Mouse (Mus musculus) kidney, adult 2 months (tissue): ENCODE measurements around the gene Ndufaf2. TPM values are rescaled to one million over a fixed set of nuclear protein-coding genes. Genes with fewer than 3 reads are reported as not detected.

ENCODE experiments used
- DNase-seq: peaks from one replicate; pipeline ENCODE4 v3.0.0; 2021
- H3K27ac ChIP-seq: fragments of 200-500 bp; 2 replicates; pipeline ENCODE4 v1.5.1; 2012; ENCODE audit warnings: low read depth, low read length, control low read depth, inconsistent platforms; ENCODE audit not compliant: insufficient read depth
- H3K27me3 ChIP-seq: fragments of 200-500 bp; replicated peaks from 2 replicates; pipeline ENCODE4 v1.6.1; 2012; ENCODE audit warnings: mild to moderate bottlenecking, moderate library complexity, low read length, inconsistent platforms; ENCODE audit not compliant: control insufficient read depth, insufficient read depth
- H3K36me3 ChIP-seq: fragments of 200-500 bp; 2 replicates; pipeline ENCODE4 v1.6.1; 2012; ENCODE audit warnings: mild to moderate bottlenecking, moderate library complexity, low read length, inconsistent platforms; ENCODE audit not compliant: control insufficient read depth, insufficient read depth
- H3K4me1 ChIP-seq: fragments of 200-500 bp; 2 replicates; pipeline ENCODE4 v1.6.1; 2011; ENCODE audit warnings: low read length; ENCODE audit not compliant: control insufficient read depth, insufficient read depth
- H3K4me3 ChIP-seq: fragments of 200-500 bp; 2 replicates; pipeline ENCODE4 v1.5.1; 2011; ENCODE audit warnings: mild to moderate bottlenecking, low read depth, low read length, control low read depth; ENCODE audit not compliant: insufficient read depth
- CTCF ChIP-seq: fragments of 200-500 bp; conservative IDR thresholded peaks from 2 replicates; pipeline ENCODE4 v1.5.1; 2011; ENCODE audit warnings: low read depth, mild to moderate bottlenecking, control low read depth, low read length, moderate library complexity, mixed read lengths; ENCODE audit not compliant: insufficient read depth, insufficient read length
- POLR2A ChIP-seq: fragments of 200-500 bp; IDR thresholded peaks from one replicate; pipeline ENCODE4 v1.6.1; 2011; ENCODE audit warnings: low read depth, low read length, control low read depth
- WGBS: fragments of 180-500 bp; shearing (Covaris S2); methylation state at CpG from one replicate; pipeline ENCODE4 v1.1.7; 2018; 5-methylcytosine and 5-hydroxymethylcytosine counted together
- polyA plus RNA-seq: library from polyadenylated mRNA; depleted of rRNA; stranded (reverse); fragments of >200 nt; gene quantifications from 2 replicates; pipeline ENCODE4 v1.2.3, GENCODE M21; 2012

Gene Ndufaf2
- polyA plus RNA-seq, 1 experiment, result 17.6 TPM

GRCm38 (mm10) chr13:108092290-108092689, 66.1 kb downstream of the Ndufaf2 start:
- H3K27ac ChIP-seq, result no peak overlapping the region
- H3K4me1 ChIP-seq, result no peaks in the 10 kb centered on the region
- no peaks in the 10 kb centered on the region for H3K36me3 ChIP-seq
- TF ChIP-seq CTCF, result no peak
- TF ChIP-seq POLR2A, result no peak
- no peak for DNase-seq
- 91% methylated on average over 7 of the region's 7 CpGs for WGBS
- no peaks in the 10 kb centered on the region for H3K27me3 ChIP-seq
- H3K4me3 ChIP-seq, result no peak overlapping the region

GRCm38 (mm10) chr13:108086724-108087123, 71.7 kb downstream of the Ndufaf2 start:
- Histone ChIP-seq H3K4me1 (no peaks in the 10 kb centered on the region), H3K27ac (no peak overlapping the region), H3K4me3 (no peak overlapping the region), H3K27me3 (no peaks in the 10 kb centered on the region), H3K36me3 (no peaks in the 10 kb centered on the region)
- TF ChIP-seq POLR2A (no peak), CTCF (no peak)
- no peak for DNase-seq
- WGBS, result 70% methylated on average over 4 of the region's 4 CpGs

DNA sequence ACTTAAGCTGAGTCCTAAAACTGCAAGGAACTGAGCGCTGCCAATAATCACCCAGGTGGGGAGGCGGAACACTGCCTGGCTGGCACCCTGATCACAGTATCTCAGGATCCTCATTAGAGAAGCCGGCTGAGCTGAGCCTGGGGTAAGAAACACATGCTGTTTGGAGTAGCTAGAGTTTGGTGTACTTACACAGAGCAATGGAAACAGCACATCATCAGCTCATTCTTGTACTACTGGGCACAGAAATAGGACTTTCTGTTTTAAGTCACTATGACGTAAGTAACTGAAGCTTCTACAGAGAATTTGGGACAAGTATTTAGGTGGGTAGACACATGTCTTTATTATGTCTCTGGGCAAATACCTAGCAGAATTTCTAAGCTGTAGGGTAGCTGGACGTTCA, 72.4 kb downstream of the Ndufaf2 start:
- Histone ChIP-seq H3K4me1 (no peaks in the 10 kb centered on the region), H3K4me3 (no peak overlapping the region), H3K27ac (no peak overlapping the region), H3K27me3 (no peaks in the 10 kb centered on the region), H3K36me3 (no peaks in the 10 kb centered on the region)
- WGBS, result 86% methylated on average over 5 of the region's 5 CpGs
- DNase-seq, result no peak
- TF ChIP-seq POLR2A, result no peak
- TF ChIP-seq CTCF, result no peak

DNA sequence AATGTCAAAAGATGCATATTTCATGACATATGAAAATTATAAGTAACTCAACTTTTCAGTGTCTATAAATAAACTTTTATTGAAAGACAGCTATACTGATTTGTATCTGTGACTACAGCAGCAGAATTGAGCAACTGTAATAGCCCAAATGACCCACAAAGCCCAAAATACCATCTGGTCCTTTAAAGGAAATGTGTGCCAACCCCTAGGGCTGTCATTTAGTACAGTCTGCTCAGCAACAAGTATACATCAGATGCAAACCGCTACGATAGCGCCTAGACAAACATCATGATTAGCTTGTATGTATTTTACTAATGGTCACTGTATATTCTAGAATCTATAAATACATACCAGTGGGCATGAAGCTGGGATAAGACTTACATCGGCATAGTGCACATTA, 74.3 kb downstream of the Ndufaf2 start:
- no peak overlapping the region for H3K4me3 ChIP-seq
- H3K27me3 ChIP-seq, result no peaks in the 10 kb centered on the region
- no peak for TF ChIP-seq CTCF
- TF ChIP-seq POLR2A, result no peak
- H3K36me3 ChIP-seq, result no peaks in the 10 kb centered on the region
- no peak overlapping the region for H3K27ac ChIP-seq
- no peaks in the 10 kb centered on the region for H3K4me1 ChIP-seq
- DNase-seq, result no peak
- WGBS, result 95% methylated on average over 4 of the region's 4 CpGs

GRCm38 (mm10) chr13:108077901-108078300, 80.5 kb downstream of the Ndufaf2 start:
- Histone ChIP-seq H3K27me3 (no peaks in the 10 kb centered on the region), H3K4me3 (no peak overlapping the region), H3K27ac (no peak overlapping the region), H3K4me1 (no peaks in the 10 kb centered on the region), H3K36me3 (no peaks in the 10 kb centered on the region)
- 72% methylated on average over 4 of the region's 4 CpGs for WGBS
- DNase-seq, result no peak
- TF ChIP-seq CTCF, result no peak

GRCm38 (mm10) chr13:108077476-108077875, 80.9 kb downstream of the Ndufaf2 start:
- 85% methylated on average over 6 of the region's 6 CpGs for WGBS

DNA sequence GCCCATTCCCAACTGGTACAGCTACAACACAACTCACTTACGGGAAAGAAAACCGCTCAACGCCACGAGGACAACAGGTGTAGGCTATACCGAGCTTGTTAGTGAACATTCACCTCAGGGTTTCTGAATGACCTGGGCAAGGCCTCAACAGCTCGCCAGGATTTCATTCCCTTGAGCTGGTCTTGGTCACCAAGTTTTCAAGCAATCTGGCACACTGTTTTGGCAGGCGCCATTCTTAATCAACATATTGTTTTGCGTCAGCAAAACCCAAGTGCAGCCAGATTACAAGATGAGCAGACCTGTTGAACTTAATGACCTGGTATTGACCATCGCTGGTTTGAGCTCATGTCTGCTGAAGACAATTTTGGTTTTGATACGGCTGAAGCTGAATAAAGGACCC, 88.3 kb downstream of the Ndufaf2 start:
- Histone ChIP-seq H3K36me3 (no peaks in the 10 kb centered on the region), H3K4me1 (no peaks in the 10 kb centered on the region), H3K27me3 (no peaks in the 10 kb centered on the region), H3K4me3 (no peak overlapping the region), H3K27ac (no peak overlapping the region)
- TF ChIP-seq POLR2A (no peak), CTCF (no peak)
- WGBS, result 98% methylated on average over 10 of the region's 10 CpGs
- DNase-seq, result no peak

More at GRCm38 (mm10) chr13:108077476-108077875, 80.9 kb downstream of the Ndufaf2 start:
- TF ChIP-seq POLR2A (no peak), CTCF (no peak)
- Histone ChIP-seq H3K36me3 (no peaks in the 10 kb centered on the region), H3K27ac (no peak overlapping the region), H3K4me1 (no peaks in the 10 kb centered on the region), H3K4me3 (no peak overlapping the region), H3K27me3 (no peaks in the 10 kb centered on the region)
- DNase-seq, result no peak

GRCm38 (mm10) chr13:108069151-108069550, 89.3 kb downstream of the Ndufaf2 start:
- WGBS, result 80% methylated on average over 4 of the region's 4 CpGs
- H3K4me3 ChIP-seq, result no peak overlapping the region

More at GRCm38 (mm10) chr13:108069151-108069550, 89.3 kb downstream of the Ndufaf2 start:
- Histone ChIP-seq H3K36me3 (no peaks in the 10 kb centered on the region), H3K27me3 (no peaks in the 10 kb centered on the region), H3K27ac (no peak overlapping the region), H3K4me1 (no peaks in the 10 kb centered on the region)
- no peak for DNase-seq
- TF ChIP-seq CTCF, result no peak
